Mouse (Mus musculus): ENCODE measurements around the gene Heatr5b. TPM values are rescaled to one million over a fixed set of nuclear protein-coding genes. Genes with fewer than 3 reads are reported as not detected.

Gene Heatr5b
- 8.3 and 10.0 TPM in 2 replicates for total RNA-seq (2014; rRNA removed)
- polyA plus RNA-seq (2012; rRNA removed) = 7.5 and 8.9 TPM in 2 replicates

GRCm38 (mm10) chr17:78834856-78835835, at the start of gene Heatr5b, which contains the start of gene Gpatch11:
Gene Heatr5b (minus strand): TSS chr17:78835364.
Gene Gpatch11 (plus strand): TSS chr17:78835567.
- Histone ChIP-seq H3K9ac (ENCODE audit: low read depth, low read length) (peak within 1 kb of the TSS; percentile 87), H3K79me2 (ENCODE audit: control insufficient read depth, insufficient read depth, low read length) (no peaks in the 10 kb centered on the region), H3K4me1 (ENCODE audit: control insufficient read depth, insufficient read depth, low read length) (peaks cover 2% of the 10 kb centered on the region; the same call in 1 of the 2 replicates), H3K27me3 (ENCODE audit: control insufficient read depth, insufficient read depth, low read length) (no peaks in the 10 kb centered on the region), H3K27ac (replicated peaks; ENCODE audit: insufficient read depth, low read depth, low read length) (peak within 1 kb of the TSS; percentile 56), H3K4me3 (ENCODE audit: insufficient read depth, low read depth, low read length) (peak within 1 kb of the TSS; percentile 91), H3K36me3 (ENCODE audit: control insufficient read depth, insufficient read depth, low read length) (peaks cover 19% of the 10 kb centered on the region; the same call in 1 of the 2 replicates)
- DNase-seq (ENCODE audit: extremely low read depth, low read depth, low spot score) = peak; percentile 88
- under 1% methylated on average over 81 of the region's 81 CpGs for WGBS
- TF ChIP-seq POLR2A (IDR thresholded peaks at IDR 0.05; ENCODE audit: extremely low read depth, insufficient read depth, low read length) = peak; percentile 93
- no peak for TF ChIP-seq CTCF (IDR thresholded peaks at IDR 0.05; ENCODE audit: low read depth, low read length)

- 87% methylated on average over 4 of the region's 4 CpGs for WGBS
- H3K4me1 ChIP-seq (ENCODE audit: control insufficient read depth, insufficient read depth, low read length) = peaks cover 7% of the 10 kb centered on the region
- TF ChIP-seq CTCF (IDR thresholded peaks at IDR 0.05; ENCODE audit: low read depth, low read length) = no peak
- TF ChIP-seq POLR2A (IDR thresholded peaks at IDR 0.05; ENCODE audit: extremely low read depth, insufficient read depth, low read length) = no peak
- H3K27ac ChIP-seq (replicated peaks; ENCODE audit: insufficient read depth, low read depth, low read length) = no peak overlapping the region
- no peak overlapping the region for H3K4me3 ChIP-seq (ENCODE audit: insufficient read depth, low read depth, low read length)
- no peak for DNase-seq (ENCODE audit: extremely low read depth, low read depth, low spot score)
- H3K9ac ChIP-seq (ENCODE audit: low read depth, low read length) = no peak overlapping the region
- peaks cover 8% of the 10 kb centered on the region; the same call in 1 of the 2 replicates for H3K79me2 ChIP-seq (ENCODE audit: control insufficient read depth, insufficient read depth, low read length)
- H3K36me3 ChIP-seq (ENCODE audit: control insufficient read depth, insufficient read depth, low read length) = no peaks in the 10 kb centered on the region; the same call in 1 of the 2 replicates
- H3K27me3 ChIP-seq (ENCODE audit: control insufficient read depth, insufficient read depth, low read length) = no peaks in the 10 kb centered on the region
These were observed 48.1 kb upstream of the Heatr5b start for GRCm38 (mm10) chr17:78883291-78883690.

GRCm38 (mm10) chr17:78882401-78883112, 47.4 kb upstream of the Heatr5b start, which contains the start of gene Eif2ak2:
Gene Eif2ak2 (minus strand): TSS chr17:78882573.
- H3K36me3 ChIP-seq (ENCODE audit: control insufficient read depth, insufficient read depth, low read length) = peaks cover 7% of the 10 kb centered on the region
- no peaks in the 10 kb centered on the region for H3K27me3 ChIP-seq (ENCODE audit: control insufficient read depth, insufficient read depth, low read length)
- H3K79me2 ChIP-seq (ENCODE audit: control insufficient read depth, insufficient read depth, low read length) = peaks cover 8% of the 10 kb centered on the region; the same call in 1 of the 2 replicates
- H3K4me1 ChIP-seq (ENCODE audit: control insufficient read depth, insufficient read depth, low read length) = peaks cover 7% of the 10 kb centered on the region
- WGBS = under 1% methylated on average over 28 of the region's 28 CpGs
- H3K27ac ChIP-seq (replicated peaks; ENCODE audit: insufficient read depth, low read depth, low read length) = peak within 1 kb of the TSS; percentile 71
- peak; percentile 78 for DNase-seq (ENCODE audit: extremely low read depth, low read depth, low spot score)
- TF ChIP-seq POLR2A (IDR thresholded peaks at IDR 0.05; ENCODE audit: extremely low read depth, insufficient read depth, low read length) (peak; percentile 67; the same call in 1 of the 2 replicates), CTCF (IDR thresholded peaks at IDR 0.05; ENCODE audit: low read depth, low read length) (no peak)
- H3K9ac ChIP-seq (ENCODE audit: low read depth, low read length) = peak within 1 kb of the TSS; percentile 75
- H3K4me3 ChIP-seq (ENCODE audit: insufficient read depth, low read depth, low read length) = peak within 1 kb of the TSS; percentile 81

- Histone ChIP-seq H3K27me3 (ENCODE audit: control insufficient read depth, insufficient read depth, low read length) (no peaks in the 10 kb centered on the region), H3K9ac (ENCODE audit: low read depth, low read length) (peak overlapping the region; percentile 75), H3K79me2 (ENCODE audit: control insufficient read depth, insufficient read depth, low read length) (peaks cover 8% of the 10 kb centered on the region; the same call in 1 of the 2 replicates), H3K36me3 (ENCODE audit: control insufficient read depth, insufficient read depth, low read length) (peaks cover 12% of the 10 kb centered on the region), H3K27ac (replicated peaks; ENCODE audit: insufficient read depth, low read depth, low read length) (peak overlapping the region; percentile 71), H3K4me3 (ENCODE audit: insufficient read depth, low read depth, low read length) (peak overlapping the region; percentile 81), H3K4me1 (ENCODE audit: control insufficient read depth, insufficient read depth, low read length) (peaks cover 7% of the 10 kb centered on the region)
- DNase-seq (ENCODE audit: extremely low read depth, low read depth, low spot score) = peak; percentile 9
- TF ChIP-seq CTCF (IDR thresholded peaks at IDR 0.05; ENCODE audit: low read depth, low read length) (no peak), POLR2A (IDR thresholded peaks at IDR 0.05; ENCODE audit: extremely low read depth, insufficient read depth, low read length) (no peak)
- 6% methylated on average over 6 of the region's 7 CpGs for WGBS
These were observed 46.7 kb upstream of the Heatr5b start for GRCm38 (mm10) chr17:78881878-78882304.

- Histone ChIP-seq H3K27me3 (ENCODE audit: control insufficient read depth, insufficient read depth, low read length) (no peaks in the 10 kb centered on the region), H3K4me1 (ENCODE audit: control insufficient read depth, insufficient read depth, low read length) (no peaks in the 10 kb centered on the region), H3K27ac (replicated peaks; ENCODE audit: insufficient read depth, low read depth, low read length) (no peak overlapping the region), H3K36me3 (ENCODE audit: control insufficient read depth, insufficient read depth, low read length) (peaks cover 36% of the 10 kb centered on the region), H3K9ac (ENCODE audit: low read depth, low read length) (no peak overlapping the region), H3K79me2 (ENCODE audit: control insufficient read depth, insufficient read depth, low read length) (no peaks in the 10 kb centered on the region), H3K4me3 (ENCODE audit: insufficient read depth, low read depth, low read length) (no peak overlapping the region)
- WGBS = 95% methylated on average over 6 of the region's 6 CpGs
- no peak for DNase-seq (ENCODE audit: extremely low read depth, low read depth, low spot score)
- TF ChIP-seq POLR2A (IDR thresholded peaks at IDR 0.05; ENCODE audit: extremely low read depth, insufficient read depth, low read length) (no peak), CTCF (IDR thresholded peaks at IDR 0.05; ENCODE audit: low read depth, low read length) (no peak)
These were observed 38.7 kb upstream of the Heatr5b start for GRCm38 (mm10) chr17:78873886-78874285.

Measured in liver, adult 2 months (tissue).